Comparison of ENCODE assay signal across 9 mouse cellular contexts in the genomic region with DNA sequence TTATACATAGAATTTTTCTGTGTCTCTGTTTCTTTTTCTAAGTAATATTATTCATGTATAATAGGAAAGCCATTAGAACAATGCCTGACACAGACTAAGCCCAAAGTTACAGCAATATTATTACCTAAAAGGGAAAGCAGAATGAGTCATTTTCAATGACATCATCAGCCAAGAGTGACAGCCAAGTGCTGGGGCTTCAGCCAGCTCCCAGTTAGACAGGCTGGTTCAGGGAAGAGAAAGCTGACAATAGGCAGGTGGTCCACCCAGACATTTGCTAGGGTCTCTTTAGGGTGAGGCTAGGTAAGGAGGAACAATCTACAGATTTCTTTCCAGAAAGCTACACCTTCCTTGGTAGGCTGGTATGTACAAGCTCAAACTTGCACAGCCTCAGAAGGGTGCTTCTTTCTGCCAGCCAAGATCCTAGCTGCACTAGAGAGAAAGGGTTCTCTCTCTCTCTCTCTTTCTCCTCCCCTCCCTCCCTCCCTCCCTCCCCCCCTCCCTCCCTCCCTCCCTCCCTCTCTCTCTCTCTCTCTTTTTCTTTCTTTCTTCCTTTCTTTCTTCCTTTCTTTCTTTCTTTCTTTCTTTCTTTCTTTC. TPM values are rescaled to one million over a fixed set of nuclear protein-coding genes. Genes with fewer than 3 reads are reported as not detected.
DNase-seq lines count a peak whose midpoint lies in the region; ATAC-seq lines count a peak whose summit lies in the region.
"Had no signal": no experiment of that assay in that cellular context is flagged by ENCODE, and none has a peak within 500 bp of the region (broad histone marks: within the 10 kb centered on the region; RNA-seq: fewer than 3 reads in every experiment).

No protein-coding gene starts in this region.

- H3K9me3 ChIP-seq in embryonic facial prominence, embryonic 14.5 days (ENCODE audit: control insufficient read depth, low read length): 0 out of 2 replicates have a peak, but pooled peaks cover 3% of the 10 kb centered on the region
- no peaks in the 10 kb centered on the region for H3K9me3 ChIP-seq in embryonic facial prominence, embryonic 10.5 days
- H3K9me3 ChIP-seq in liver, embryonic 12.5 days (replicated peaks): no peaks in the 10 kb centered on the region
- H3K9me3 ChIP-seq: liver, embryonic 13.5 days had no signal

- ATAC-seq in embryonic facial prominence, embryonic 14.5 days (ENCODE audit: low read depth): no peak
- no peak for ATAC-seq in liver, embryonic 12.5 days
- no peak for ATAC-seq in granulocyte monocyte progenitor cell, adult 5-6 weeks (replicated peaks; ENCODE audit: poor library complexity, severe bottlenecking)

- H3K36me3 ChIP-seq in embryonic facial prominence, embryonic 14.5 days (ENCODE audit: control insufficient read depth, insufficient read depth, low read length): no peaks in the 10 kb centered on the region
- H3K36me3 ChIP-seq in embryonic facial prominence, embryonic 10.5 days (replicated peaks): no peaks in the 10 kb centered on the region
- H3K36me3 ChIP-seq in liver, embryonic 12.5 days: no peaks in the 10 kb centered on the region
- H3K36me3 ChIP-seq: liver, embryonic 13.5 days had no signal

- H3K4me3 ChIP-seq in embryonic facial prominence, embryonic 14.5 days (ENCODE audit: low read depth, low read length): no peak overlapping the region
- no peak overlapping the region for H3K4me3 ChIP-seq in embryonic facial prominence, embryonic 10.5 days
- no peak overlapping the region for H3K4me3 ChIP-seq in liver, embryonic 12.5 days
- H3K4me3 ChIP-seq: liver, embryonic 13.5 days had no signal

- H3K27ac ChIP-seq in embryonic facial prominence, embryonic 14.5 days (replicated peaks; ENCODE audit: low read depth, low read length): no peak overlapping the region
- no peak overlapping the region for H3K27ac ChIP-seq in embryonic facial prominence, embryonic 10.5 days (replicated peaks)
- no peak overlapping the region for H3K27ac ChIP-seq in liver, embryonic 12.5 days
- H3K27ac ChIP-seq: liver, embryonic 13.5 days had no signal

- H3K27me3 ChIP-seq in embryonic facial prominence, embryonic 14.5 days (replicated peaks; ENCODE audit: control insufficient read depth, insufficient read depth, low read length): no peaks in the 10 kb centered on the region
- no peaks in the 10 kb centered on the region for H3K27me3 ChIP-seq in embryonic facial prominence, embryonic 10.5 days (replicated peaks; ENCODE audit: low read depth, poor library complexity, severe bottlenecking)
- H3K27me3 ChIP-seq in liver, embryonic 12.5 days (replicated peaks): no peaks in the 10 kb centered on the region
- H3K27me3 ChIP-seq: liver, embryonic 13.5 days had no signal

- H3K9ac ChIP-seq in embryonic facial prominence, embryonic 14.5 days (ENCODE audit: low read depth, low read length): no peak overlapping the region
- H3K9ac ChIP-seq in liver, embryonic 12.5 days: no peak overlapping the region
- H3K9ac ChIP-seq: liver, embryonic 13.5 days had no signal

- no peaks in the 10 kb centered on the region for H3K4me1 ChIP-seq in embryonic facial prominence, embryonic 14.5 days (ENCODE audit: control insufficient read depth, insufficient read depth, low read length)
- no peaks in the 10 kb centered on the region for H3K4me1 ChIP-seq in embryonic facial prominence, embryonic 10.5 days
- H3K4me1 ChIP-seq in liver, embryonic 12.5 days: peaks cover 24% of the 10 kb centered on the region

- no peak overlapping the region for H3K4me2 ChIP-seq in embryonic facial prominence, embryonic 14.5 days (ENCODE audit: low read depth, low read length)
- no peak overlapping the region for H3K4me2 ChIP-seq in liver, embryonic 12.5 days
- H3K4me2 ChIP-seq: liver, embryonic 13.5 days had no signal

- DNase-seq in embryonic facial prominence, embryonic 14.5 days (ENCODE audit: low spot score): peak; percentile 24
- no peak for DNase-seq in embryonic facial prominence, embryonic 10.5 days (ENCODE audit: low spot score)
- DNase-seq in adrenal gland, postnatal 10 days: peak; percentile 27
- peak; percentile 20 for DNase-seq in gastrocnemius, postnatal 25 days
- peak; percentile 17 to 35 for DNase-seq in layer of hippocampus, postnatal 36 days
- DNase-seq in kidney, adult 8-10 months: no peak
- DNase-seq: liver, embryonic 13.5 days had no signal

RNA-seq across cellular contexts. Expression of gene Otud1, which starts 45.6 kb away (rescaled TPM):
- 2.5 and 2.9 TPM in 2 replicates for polyA plus RNA-seq in embryonic facial prominence, embryonic 14.5 days (2014; fragmentation: Nextera tagmentation; extraction: Ambion mirVana)
- 0.26 and 0.61 TPM in 2 replicates for polyA plus RNA-seq in embryonic facial prominence, embryonic 10.5 days (2016; fragmentation: Nextera tagmentation; extraction: Ambion mirVana)
- total RNA-seq in adrenal gland, postnatal 10 days (2021): 10 to 100 TPM in 1 of 2 experiments, 1 to 10 TPM in 1; 9.4 to 10.6 TPM
- total RNA-seq in gastrocnemius, postnatal 25 days (2021): 10 to 100 TPM; 13.0 to 17.5 TPM
- total RNA-seq in layer of hippocampus, postnatal 36 days (2021): 10 to 100 TPM; 11.4 to 12.5 TPM
- 1.1 and 1.2 TPM in 2 replicates for polyA plus RNA-seq in liver, embryonic 12.5 days (2016; fragmentation: Nextera tagmentation; extraction: Ambion mirVana)
- total RNA-seq in granulocyte monocyte progenitor cell, adult 5-6 weeks (2014; fragmentation: Nextera tagmentation): 3.0 and 3.7 TPM in 2 replicates
- 5.6 and 7.0 TPM in 2 replicates for total RNA-seq in granulocyte monocyte progenitor cell, adult 5-6 weeks (2017)

Comparison
In these comparisons a context has a peak if more than half of its experiments do, and no peak if none do; other contexts are left out.
1. DNase-seq: peak in embryonic facial prominence, embryonic 14.5 days (single experiment), adrenal gland, postnatal 10 days (single experiment), gastrocnemius, postnatal 25 days (single experiment) and layer of hippocampus, postnatal 36 days (2 of 2); none in embryonic facial prominence, embryonic 10.5 days (single experiment) and kidney, adult 8-10 months (0 of 2).